9 mouse cellular contexts compared by ENCODE assay signal in genomic region chr5:114921551-114922365, GRCm38 (mm10). TPM values are rescaled to one million over a fixed set of nuclear protein-coding genes. Genes with fewer than 3 reads are reported as not detected.
DNase-seq lines count a peak whose midpoint lies in the region; ATAC-seq lines count a peak whose summit lies in the region.
"Had no signal": no experiment of that assay in that cellular context is flagged by ENCODE, and none has a peak within 500 bp of the region (broad histone marks: within the 10 kb centered on the region; RNA-seq: fewer than 3 reads in every experiment).

No protein-coding gene starts in this region.

- peaks cover 4% of the 10 kb centered on the region; the same call in 1 of the 2 replicates for H3K9me3 ChIP-seq in kidney, embryonic 14.5 days (ENCODE audit: control insufficient read depth, low read length)
- 0 out of 2 replicates have a peak, but pooled peaks cover 2% of the 10 kb centered on the region for H3K9me3 ChIP-seq in midbrain, embryonic 16.5 days (replicated peaks; ENCODE audit: control insufficient read depth, low read length, poor library complexity, severe bottlenecking)
- no peaks in the 10 kb centered on the region for H3K9me3 ChIP-seq in midbrain, embryonic 10.5 days (replicated peaks)
- no peaks in the 10 kb centered on the region for H3K9me3 ChIP-seq in forebrain, embryonic 10.5 days
- H3K9me3 ChIP-seq: heart, embryonic 13.5 days had no signal

- 70% methylated on average over 19 of the region's 19 CpGs for WGBS in kidney, embryonic 14.5 days
- 15% methylated on average over 19 of the region's 19 CpGs for WGBS in macrophage (ENCODE audit: missing documents)
- 81% methylated on average over 19 of the region's 19 CpGs for WGBS in midbrain, embryonic 16.5 days
- WGBS in midbrain, embryonic 10.5 days = 84% methylated on average over 19 of the region's 19 CpGs
- WGBS in forebrain, embryonic 10.5 days = 82% methylated on average over 19 of the region's 19 CpGs

- 0 out of 2 replicates have a peak, but pooled peaks have one; percentile 4 for ATAC-seq in kidney, embryonic 14.5 days (ENCODE audit: low FRiP score, low TSS enrichment)
- no peak for ATAC-seq in midbrain, embryonic 16.5 days

- H3K27ac ChIP-seq in kidney, embryonic 14.5 days (ENCODE audit: low read depth, low read length) = no peak overlapping the region
- peak overlapping the region; percentile 59 for H3K27ac ChIP-seq in macrophage
- H3K27ac ChIP-seq in midbrain, embryonic 16.5 days (ENCODE audit: low read length) = no peak overlapping the region
- no peak overlapping the region for H3K27ac ChIP-seq in midbrain, embryonic 10.5 days (replicated peaks)
- no peak overlapping the region for H3K27ac ChIP-seq in forebrain, embryonic 10.5 days
- H3K27ac ChIP-seq: heart, embryonic 13.5 days had no signal

- H3K4me1 ChIP-seq in kidney, embryonic 14.5 days (ENCODE audit: control insufficient read depth, insufficient read depth, low read length) = peaks cover 12% of the 10 kb centered on the region
- no peaks in the 10 kb centered on the region for H3K4me1 ChIP-seq in midbrain, embryonic 16.5 days (ENCODE audit: control insufficient read depth, insufficient read depth, low read length)
- H3K4me1 ChIP-seq in midbrain, embryonic 10.5 days = peaks cover 11% of the 10 kb centered on the region
- peaks cover 9% of the 10 kb centered on the region; the same call in 1 of the 2 replicates for H3K4me1 ChIP-seq in forebrain, embryonic 10.5 days

- H3K79me2 ChIP-seq in macrophage (ENCODE audit: inconsistent target) = peaks cover 38% of the 10 kb centered on the region

- H3K4me2 ChIP-seq in kidney, embryonic 14.5 days (replicated peaks; ENCODE audit: low read depth, low read length) = no peak overlapping the region
- H3K4me2 ChIP-seq in midbrain, embryonic 16.5 days (ENCODE audit: low read length) = no peak overlapping the region

- H3K36me3 ChIP-seq in kidney, embryonic 14.5 days (ENCODE audit: control insufficient read depth, insufficient read depth, low read length) = no peaks in the 10 kb centered on the region
- peaks cover 14% of the 10 kb centered on the region for H3K36me3 ChIP-seq in macrophage (ENCODE audit: inconsistent target)
- no peaks in the 10 kb centered on the region for H3K36me3 ChIP-seq in midbrain, embryonic 16.5 days (ENCODE audit: control insufficient read depth, insufficient read depth, low read length)
- H3K36me3 ChIP-seq in midbrain, embryonic 10.5 days = no peaks in the 10 kb centered on the region
- H3K36me3 ChIP-seq in forebrain, embryonic 10.5 days (replicated peaks) = no peaks in the 10 kb centered on the region
- H3K36me3 ChIP-seq: heart, embryonic 13.5 days had no signal

- no peak overlapping the region for H3K9ac ChIP-seq in kidney, embryonic 14.5 days (ENCODE audit: low read depth, low read length)
- no peak overlapping the region for H3K9ac ChIP-seq in midbrain, embryonic 16.5 days (ENCODE audit: low read depth, low read length)
- H3K9ac ChIP-seq: heart, embryonic 13.5 days had no signal

- DNase-seq in ovary, postnatal 36 days (ENCODE audit: low spot score) = peak; percentile 24
- DNase-seq in ovary, adult 18-20 months (ENCODE audit: low spot score) = no peak
- DNase-seq in thymus, postnatal 14 days = peak; percentile 80
- no peak for DNase-seq in midbrain, embryonic 10.5 days (ENCODE audit: low spot score)
- no peak for DNase-seq in forebrain, embryonic 10.5 days (ENCODE audit: extremely low spot score, low spot score)

- no peaks in the 10 kb centered on the region for H3K27me3 ChIP-seq in kidney, embryonic 14.5 days (ENCODE audit: control insufficient read depth, insufficient read depth, low read length)
- no peaks in the 10 kb centered on the region for H3K27me3 ChIP-seq in midbrain, embryonic 16.5 days (ENCODE audit: control insufficient read depth, insufficient read depth, low read depth, low read length)
- no peaks in the 10 kb centered on the region for H3K27me3 ChIP-seq in midbrain, embryonic 10.5 days (ENCODE audit: low read depth, poor library complexity, severe bottlenecking)
- H3K27me3 ChIP-seq in forebrain, embryonic 10.5 days (ENCODE audit: poor library complexity, severe bottlenecking) = no peaks in the 10 kb centered on the region
- H3K27me3 ChIP-seq: heart, embryonic 13.5 days had no signal

- H3K4me3 ChIP-seq in kidney, embryonic 14.5 days (ENCODE audit: low read length) = no peak overlapping the region
- peak overlapping the region; percentile 46 for H3K4me3 ChIP-seq in macrophage (ENCODE audit: inconsistent target)
- H3K4me3 ChIP-seq in midbrain, embryonic 16.5 days (ENCODE audit: low read depth, low read length) = no peak overlapping the region
- H3K4me3 ChIP-seq in midbrain, embryonic 10.5 days = no peak overlapping the region
- no peak overlapping the region for H3K4me3 ChIP-seq in forebrain, embryonic 10.5 days

RNA-seq across cellular contexts. Expression of gene Oasl1, which starts 1.3 kb away (rescaled TPM):
- 1.2 and 2.5 TPM in 2 replicates for polyA plus RNA-seq in kidney, embryonic 14.5 days (2014; fragmentation: Nextera tagmentation; extraction: Ambion mirVana)
- 1,000 to 10,000 TPM in 3 of 26 experiments, 100 to 1,000 TPM in 15, 10 to 100 TPM in 8; 21.1 to 1,471 (median 387) TPM for total RNA-seq in macrophage (2018; cell fraction: chromatin; rRNA removed)
- total RNA-seq in macrophage (2018; cell fraction: cytosol; rRNA removed) = 100 to 1,000 TPM in 16 of 26 experiments, 10 to 100 TPM in 10; 18.5 to 861 (median 338) TPM
- 1,000 to 10,000 TPM in 3 of 26 experiments, 100 to 1,000 TPM in 15, 10 to 100 TPM in 8; 25.3 to 1,222 (median 477) TPM for total RNA-seq in macrophage (2018; cell fraction: nucleus; rRNA removed)
- 15.4 to 36.8 TPM (median 25.2 TPM) in 3 replicates for polyA plus RNA-seq in macrophage (2018)
- 0.40 TPM in 1 of 2 replicates, not detected in the other for polyA plus RNA-seq in midbrain, embryonic 16.5 days (2015; fragmentation: Nextera tagmentation; extraction: Ambion mirVana)
- polyA plus RNA-seq in midbrain, embryonic 10.5 days (2016; fragmentation: Nextera tagmentation; extraction: Ambion mirVana) = not detected in 2 replicates
- not detected in 2 replicates for polyA plus RNA-seq in forebrain, embryonic 10.5 days (2016; fragmentation: Nextera tagmentation; extraction: Ambion mirVana)

RNA-seq across cellular contexts. Expression of gene 2210016L21Rik, which starts 20.2 kb away (rescaled TPM):
- polyA plus RNA-seq in kidney, embryonic 14.5 days (2014; fragmentation: Nextera tagmentation; extraction: Ambion mirVana) = 51.1 and 58.9 TPM in 2 replicates
- 10 to 100 TPM in 20 of 26 experiments, 1 to 10 TPM in 6; 2.3 to 44.1 (median 19.3) TPM for total RNA-seq in macrophage (2018; cell fraction: chromatin; rRNA removed)
- total RNA-seq in macrophage (2018; cell fraction: cytosol; rRNA removed) = 10 to 100 TPM; 13.0 to 23.5 (median 17.4) TPM
- total RNA-seq in macrophage (2018; cell fraction: nucleus; rRNA removed) = 10 to 100 TPM in 17 of 26 experiments, 1 to 10 TPM in 9; 3.5 to 37.2 (median 13.2) TPM
- polyA plus RNA-seq in macrophage (2018) = 15.9 to 19.6 TPM (median 16.7 TPM) in 3 replicates
- 117 and 132 TPM in 2 replicates for polyA plus RNA-seq in midbrain, embryonic 16.5 days (2015; fragmentation: Nextera tagmentation; extraction: Ambion mirVana)
- polyA plus RNA-seq in midbrain, embryonic 10.5 days (2016; fragmentation: Nextera tagmentation; extraction: Ambion mirVana) = 48.7 and 50.3 TPM in 2 replicates
- 41.5 and 43.3 TPM in 2 replicates for polyA plus RNA-seq in forebrain, embryonic 10.5 days (2016; fragmentation: Nextera tagmentation; extraction: Ambion mirVana)

RNA-seq across cellular contexts. Expression of gene Oasl2, which starts 25.0 kb away (rescaled TPM):
- 2.2 and 4.0 TPM in 2 replicates for polyA plus RNA-seq in kidney, embryonic 14.5 days (2014; fragmentation: Nextera tagmentation; extraction: Ambion mirVana)
- 1,000 to 10,000 TPM in 16 of 26 experiments, 100 to 1,000 TPM in 10; 351 to 3,989 (median 1,655) TPM for total RNA-seq in macrophage (2018; cell fraction: chromatin; rRNA removed)
- 100 to 1,000 TPM; 216 to 785 (median 485) TPM for total RNA-seq in macrophage (2018; cell fraction: cytosol; rRNA removed)
- 1,000 to 10,000 TPM in 17 of 26 experiments, 100 to 1,000 TPM in 9; 512 to 3,803 (median 1,876) TPM for total RNA-seq in macrophage (2018; cell fraction: nucleus; rRNA removed)
- 217 to 389 TPM (median 305 TPM) in 3 replicates for polyA plus RNA-seq in macrophage (2018)
- polyA plus RNA-seq in midbrain, embryonic 16.5 days (2015; fragmentation: Nextera tagmentation; extraction: Ambion mirVana) = 2.8 and 3.1 TPM in 2 replicates
- polyA plus RNA-seq in midbrain, embryonic 10.5 days (2016; fragmentation: Nextera tagmentation; extraction: Ambion mirVana) = 0.54 and 0.88 TPM in 2 replicates
- 0.34 and 0.45 TPM in 2 replicates for polyA plus RNA-seq in forebrain, embryonic 10.5 days (2016; fragmentation: Nextera tagmentation; extraction: Ambion mirVana)

RNA-seq across cellular contexts. Expression of gene Hnf1a, which starts 49.1 kb away (rescaled TPM):
- 5.4 and 6.8 TPM in 2 replicates for polyA plus RNA-seq in kidney, embryonic 14.5 days (2014; fragmentation: Nextera tagmentation; extraction: Ambion mirVana)
- not detected for total RNA-seq in macrophage (2018; cell fraction: chromatin; rRNA removed)
- total RNA-seq in macrophage (2018; cell fraction: cytosol; rRNA removed) = under 1 TPM in 1 of 26 experiments, not detected in 25; 0.05 TPM
- total RNA-seq in macrophage (2018; cell fraction: nucleus; rRNA removed) = not detected
- polyA plus RNA-seq in macrophage (2018) = not detected in 3 replicates
- polyA plus RNA-seq in midbrain, embryonic 16.5 days (2015; fragmentation: Nextera tagmentation; extraction: Ambion mirVana) = 0.05 TPM in 1 of 2 replicates, not detected in the other
- polyA plus RNA-seq in midbrain, embryonic 10.5 days (2016; fragmentation: Nextera tagmentation; extraction: Ambion mirVana) = 0.06 TPM in 1 of 2 replicates, not detected in the other
- polyA plus RNA-seq in forebrain, embryonic 10.5 days (2016; fragmentation: Nextera tagmentation; extraction: Ambion mirVana) = not detected in 2 replicates

Comparison
In these comparisons a context has a peak if more than half of its experiments do, and no peak if none do; other contexts are left out.
1. DNase-seq: peak in ovary, postnatal 36 days (single experiment) and thymus, postnatal 14 days (single experiment); none in ovary, adult 18-20 months (single experiment), midbrain, embryonic 10.5 days (single experiment) and forebrain, embryonic 10.5 days (single experiment).
2. RNA of gene Oasl2, which starts 25.0 kb away (polyA plus RNA-seq): 217 to 389 TPM in macrophage; 2.2 to 4.0 TPM in kidney, embryonic 14.5 days, 2.8 to 3.1 TPM in midbrain, embryonic 16.5 days, 0.54 to 0.88 TPM in midbrain, embryonic 10.5 days and 0.34 to 0.45 TPM in forebrain, embryonic 10.5 days; every median in the first group is over 10 times any median in the second.